Mouse (Mus musculus): ENCODE data around the gene Igf1r.

The Igf1r gene

GRCm38 (mm10) chr7:68075401-68075800 lies 122.8 kb downstream of the Igf1r start:
- DNase-seq (ENCODE audit: low read depth, low spot score): no peak

GRCm38 (mm10) chr7:68080122-68080845 lies 127.7 kb downstream of the Igf1r start:
- DNase-seq (ENCODE audit: low read depth, low spot score): peak; percentile 15

DNA sequence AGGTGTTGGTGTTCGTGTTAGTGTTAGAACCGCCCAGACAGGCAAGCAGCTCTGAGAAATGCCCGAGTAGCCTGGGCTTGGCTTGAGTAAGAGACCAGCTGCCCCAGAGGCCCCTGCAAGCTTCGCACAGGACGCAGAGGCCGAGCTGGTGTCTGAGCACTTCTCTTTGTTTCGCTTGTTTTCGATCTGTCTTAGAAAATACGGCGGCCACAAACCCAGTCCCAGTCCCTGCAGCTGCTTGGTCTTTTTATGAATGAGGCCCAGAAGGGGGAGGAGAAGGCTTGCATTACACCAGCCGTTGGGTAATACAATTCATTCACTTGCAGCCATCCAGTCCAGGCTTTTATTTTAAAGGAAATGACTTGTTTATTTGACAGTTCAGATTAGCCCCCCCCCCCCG lies 132.7 kb downstream of the Igf1r start:
- no peak for DNase-seq (ENCODE audit: low read depth, low spot score)

- DNase-seq (ENCODE audit: low read depth, low spot score): no peak
Measured at GRCm38 (mm10) chr7:68085870-68086341, 133.3 kb downstream of the Igf1r start.

- DNase-seq (ENCODE audit: low read depth, low spot score): no peak
Measured at GRCm38 (mm10) chr7:68087496-68087895, 134.9 kb downstream of the Igf1r start.

DNA sequence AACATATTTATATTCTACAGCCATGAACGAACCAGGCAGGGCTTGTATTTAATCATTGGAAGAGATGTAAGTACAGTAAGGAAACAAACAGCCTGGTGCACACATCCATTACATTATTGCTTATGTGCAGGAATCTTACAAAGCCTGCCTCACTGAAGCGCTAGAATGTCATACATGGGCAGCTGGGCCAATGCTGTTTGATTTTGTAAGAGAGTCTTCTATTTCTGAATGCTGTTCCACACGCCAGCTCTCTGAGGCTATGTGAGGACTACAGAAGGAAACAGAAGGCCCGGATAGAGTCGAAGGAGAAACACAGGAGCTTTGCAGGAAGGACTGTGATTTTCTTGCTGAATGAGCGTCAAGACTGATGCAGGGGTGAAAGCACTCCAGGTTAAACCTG lies 136.2 kb downstream of the Igf1r start:
- no peak for DNase-seq (ENCODE audit: low read depth, low spot score)

DNA sequence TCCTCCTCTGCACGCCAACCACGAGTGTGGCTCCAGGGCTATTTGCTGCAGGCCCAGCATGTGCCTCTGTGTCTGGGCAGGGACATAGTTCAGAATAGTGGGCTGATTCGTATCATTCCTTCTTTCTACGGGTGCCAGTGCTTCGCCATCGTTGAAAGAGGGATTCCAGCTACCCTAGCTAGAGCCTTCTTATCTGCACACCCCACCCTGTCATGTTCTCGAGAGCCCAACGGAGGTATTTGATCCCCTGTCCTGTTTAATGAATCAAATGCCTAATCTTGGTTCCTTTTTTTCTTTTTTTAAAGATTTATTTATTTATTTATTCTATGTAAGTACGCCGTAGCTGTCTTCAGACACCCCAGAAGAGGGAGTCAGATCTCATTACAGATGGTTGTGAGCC lies 137.1 kb downstream of the Igf1r start:
- DNase-seq (ENCODE audit: low read depth, low spot score): no peak

DNA sequence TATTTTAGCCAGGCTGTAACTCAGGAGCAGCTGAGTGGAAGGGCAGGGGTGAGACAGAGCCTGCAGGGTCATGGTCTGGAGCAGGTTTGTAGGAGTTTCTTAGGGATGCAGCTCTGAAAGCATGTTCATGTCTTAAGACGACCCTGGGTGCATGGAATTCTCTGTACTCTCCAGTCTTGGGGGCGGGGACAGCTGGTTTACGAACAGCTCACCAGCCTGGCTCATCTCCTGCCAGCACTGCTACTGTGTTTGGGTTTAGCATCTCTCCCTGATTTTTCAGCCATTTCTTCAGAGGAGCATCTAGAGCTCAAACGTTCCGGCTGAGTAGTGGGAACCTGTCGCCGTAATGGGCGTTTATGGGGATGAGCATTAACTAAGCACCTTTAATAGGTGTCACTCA lies 137.9 kb downstream of the Igf1r start:
- DNase-seq (ENCODE audit: low read depth, low spot score): no peak

- no peak for DNase-seq (ENCODE audit: low read depth, low spot score)
Measured at GRCm38 (mm10) chr7:68092304-68092978, 139.8 kb downstream of the Igf1r start.

DNA sequence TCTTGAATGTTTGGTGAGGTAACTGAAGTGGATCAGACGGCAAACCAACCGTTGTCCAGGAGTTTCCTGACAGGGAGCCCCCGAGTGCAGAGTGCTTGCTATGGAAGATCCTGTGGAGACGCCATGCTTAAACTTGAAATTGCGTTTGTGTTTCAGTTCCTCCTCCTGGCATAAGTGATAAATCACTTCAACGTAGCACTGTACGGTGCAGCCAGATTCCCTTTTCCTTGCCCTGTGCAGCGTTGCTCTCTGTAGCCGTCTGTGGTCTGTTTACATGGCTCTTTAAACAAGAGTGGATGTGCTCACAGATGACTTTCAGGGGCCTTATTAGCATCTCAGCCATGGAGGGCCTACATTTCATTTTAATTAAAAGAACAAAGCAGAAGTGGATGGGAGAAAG lies 141.2 kb downstream of the Igf1r start:
- DNase-seq (ENCODE audit: low read depth, low spot score): no peak

DNA sequence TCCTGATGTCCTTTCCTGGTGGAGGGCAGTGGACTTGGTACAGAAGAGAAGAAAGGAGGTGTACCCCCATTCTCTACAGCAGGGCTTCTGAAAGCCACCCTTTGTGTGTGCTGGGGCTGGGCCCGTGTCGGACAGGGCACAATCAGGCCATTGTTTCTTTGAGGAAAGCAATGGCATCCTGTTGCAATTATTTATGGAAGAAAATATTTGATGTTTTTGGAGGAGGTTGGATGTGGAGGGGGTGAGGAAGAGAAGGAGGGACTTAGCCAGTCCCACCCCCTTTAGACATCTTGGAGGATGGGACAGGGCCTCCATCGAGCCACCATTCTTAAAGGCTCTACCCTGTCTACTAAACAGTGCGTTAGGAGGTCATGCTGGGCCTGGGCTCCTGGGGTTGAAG lies 142.9 kb downstream of the Igf1r start:
- DNase-seq (ENCODE audit: low read depth, low spot score): no peak

DNA sequence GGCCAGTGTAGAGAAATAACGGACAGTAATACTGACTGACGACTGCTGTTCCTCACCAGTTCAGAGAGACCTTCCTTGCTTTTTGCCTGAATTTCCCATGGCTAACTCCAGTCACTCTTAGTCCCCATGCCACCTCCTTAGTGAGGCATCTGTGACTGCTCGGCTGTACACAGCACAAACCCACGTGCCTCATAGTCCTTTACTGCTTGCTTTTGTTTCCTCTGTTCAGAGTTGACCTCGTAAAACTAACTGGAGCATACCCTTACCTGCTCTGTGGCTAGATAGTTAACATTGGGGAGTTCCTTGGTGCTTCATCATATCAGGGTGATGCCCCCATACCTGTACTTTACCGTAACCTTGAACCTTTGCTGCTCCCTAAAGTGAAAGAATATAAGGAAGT lies 143.8 kb downstream of the Igf1r start:
- DNase-seq (ENCODE audit: low read depth, low spot score): no peak

GRCm38 (mm10) chr7:68097081-68097836 lies 144.6 kb downstream of the Igf1r start:
- DNase-seq (ENCODE audit: low read depth, low spot score): no peak

- no peak for DNase-seq (ENCODE audit: low read depth, low spot score)
Measured at GRCm38 (mm10) chr7:68098098-68098497, 145.5 kb downstream of the Igf1r start.

- no peak for DNase-seq (ENCODE audit: low read depth, low spot score)
Measured at GRCm38 (mm10) chr7:68100388-68100787, 147.8 kb downstream of the Igf1r start.

DNA sequence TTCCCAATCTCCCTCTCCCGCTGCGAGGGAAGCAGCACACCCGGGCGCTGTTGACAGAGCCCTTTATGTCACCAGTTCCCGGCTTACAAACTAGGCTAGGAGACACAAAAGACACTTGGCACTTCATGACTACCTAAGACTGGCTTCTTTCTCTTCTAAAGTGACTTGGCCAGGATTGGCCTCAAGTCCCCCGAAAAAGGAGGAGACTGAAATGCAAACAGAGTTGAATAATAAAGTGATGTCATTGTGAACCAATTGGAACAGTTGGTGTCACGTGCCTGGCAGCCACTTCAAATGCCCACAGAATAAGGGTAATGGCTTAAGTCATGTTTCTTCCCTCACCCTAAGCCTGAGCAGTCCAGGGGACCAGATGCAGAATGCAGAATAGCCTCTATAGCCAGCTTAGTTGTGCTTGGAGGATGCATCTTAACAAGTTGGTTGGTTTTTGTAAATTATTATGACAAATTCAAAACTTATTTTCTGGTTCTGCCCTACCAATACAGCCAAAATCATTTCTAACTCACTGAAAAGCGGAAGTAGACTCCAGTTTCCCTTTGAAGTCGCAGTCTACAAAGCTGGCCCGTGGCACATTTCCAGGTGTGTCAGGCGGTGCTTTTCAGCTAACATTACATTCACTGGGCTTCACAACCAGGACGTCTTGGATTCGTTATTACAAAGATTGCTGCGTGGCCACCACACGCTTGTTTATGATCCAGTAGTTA lies 150.0 kb downstream of the Igf1r start:
- no peak for DNase-seq (ENCODE audit: low read depth, low spot score)

- no peak for DNase-seq (ENCODE audit: low read depth, low spot score)
Measured at GRCm38 (mm10) chr7:68103178-68103530, 150.5 kb downstream of the Igf1r start.

DNA sequence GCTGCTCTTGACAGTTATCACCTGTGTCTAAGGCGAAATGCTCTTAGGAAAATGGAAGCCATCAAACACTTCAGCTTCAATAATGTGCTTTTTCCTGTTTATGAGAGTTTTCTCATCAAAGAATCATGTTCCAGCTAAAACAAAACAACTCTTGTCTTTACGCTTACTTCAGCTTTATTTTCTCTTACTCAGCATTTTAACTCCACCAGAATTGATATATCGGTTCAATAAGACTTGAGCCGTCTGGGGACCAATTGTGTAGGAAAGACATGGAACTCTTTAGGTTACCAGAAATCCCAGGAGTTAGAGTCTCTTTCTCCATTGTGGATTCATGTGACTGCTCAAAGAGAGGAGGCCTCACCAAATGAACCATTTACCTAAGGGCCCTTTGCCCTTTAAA lies 158.9 kb downstream of the Igf1r start:
- DNase-seq (ENCODE audit: low read depth, low spot score): no peak

DNA sequence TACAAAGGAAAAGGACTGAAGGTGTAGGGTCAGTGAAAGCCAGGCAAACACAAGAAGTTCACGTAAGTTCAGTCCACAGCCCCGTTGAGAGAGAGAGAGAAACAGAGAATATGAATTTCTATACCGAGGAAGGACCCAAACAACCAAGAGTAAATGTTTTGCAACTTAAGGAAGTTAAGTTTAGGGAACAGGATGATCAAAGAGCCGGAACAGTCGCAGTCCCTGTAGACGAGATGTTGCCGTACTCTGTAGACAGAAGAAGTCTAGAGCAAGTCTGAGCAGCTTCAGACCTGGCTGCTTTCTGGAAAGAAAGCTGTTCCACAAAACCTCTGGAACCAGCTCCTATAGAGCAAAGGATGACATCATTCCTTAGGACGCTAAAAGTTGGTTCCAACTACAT lies 160.0 kb downstream of the Igf1r start:
- DNase-seq (ENCODE audit: low read depth, low spot score): no peak

- no peak for DNase-seq (ENCODE audit: low read depth, low spot score)
Measured at GRCm38 (mm10) chr7:68114364-68114763, 161.7 kb downstream of the Igf1r start.

- no peak for DNase-seq (ENCODE audit: low read depth, low spot score)
Measured at GRCm38 (mm10) chr7:68114983-68115715, 162.5 kb downstream of the Igf1r start.
